In genomic region chr17:15380641-15381051, GRCm38 (mm10) we compare ENCODE assay signal across 8 mouse cellular contexts. TPM values are rescaled to one million over a fixed set of nuclear protein-coding genes. Genes with fewer than 3 reads are reported as not detected.
A peak's percentile ranks its signal among the peaks of the same experiment; 100 is the strongest.
DNase-seq lines count a peak whose midpoint lies in the region; ATAC-seq lines count a peak whose summit lies in the region.

No protein-coding gene starts in this region.

- ATAC-seq in heart, embryonic 13.5 days (ENCODE audit: extremely low read depth, insufficient number of reproducible peaks, low FRiP score, low TSS enrichment), result no peak
- 0 out of 2 replicates have a peak, but pooled peaks have one; percentile 11 for ATAC-seq in kidney, embryonic 15.5 days (replicated peaks; ENCODE audit: low FRiP score)
- peak; percentile 60; the same call in 1 of the 2 replicates for ATAC-seq in lung, embryonic 16.5 days (ENCODE audit: low read depth)

- 0 out of 2 replicates have a peak, but pooled peaks cover 3% of the 10 kb centered on the region for H3K9me3 ChIP-seq in heart, embryonic 13.5 days
- H3K9me3 ChIP-seq in kidney, embryonic 15.5 days (replicated peaks), result no peaks in the 10 kb centered on the region
- H3K9me3 ChIP-seq in lung, embryonic 16.5 days (ENCODE audit: control insufficient read depth, low read length), result no peaks in the 10 kb centered on the region

- H3K36me3 ChIP-seq in heart, embryonic 13.5 days, result no peaks in the 10 kb centered on the region
- H3K36me3 ChIP-seq in kidney, embryonic 15.5 days, result no peaks in the 10 kb centered on the region
- H3K36me3 ChIP-seq in lung, embryonic 16.5 days (ENCODE audit: control insufficient read depth, insufficient read depth, low read length), result no peaks in the 10 kb centered on the region

- DNase-seq in lung, adult 18-20 months, result peak; percentile 59 to 73
- no peak for DNase-seq in lung, postnatal 25 days (ENCODE audit: low spot score)
- DNase-seq in brain, adult 2 months (ENCODE audit: low read depth, low spot score), result peak; percentile 72
- DNase-seq in retina, embryonic 14.5 days (ENCODE audit: low spot score), result peak; percentile 74
- DNase-seq in cerebellum, postnatal 36 days, result no peak

- peaks cover 92% of the 10 kb centered on the region for H3K27me3 ChIP-seq in heart, embryonic 13.5 days (replicated peaks)
- H3K27me3 ChIP-seq in kidney, embryonic 15.5 days, result peaks cover 67% of the 10 kb centered on the region
- H3K27me3 ChIP-seq in lung, embryonic 16.5 days (ENCODE audit: control insufficient read depth, insufficient read depth, low read depth, low read length), result peaks cover 54% of the 10 kb centered on the region

- H3K27ac ChIP-seq in heart, embryonic 13.5 days (replicated peaks), result no peak overlapping the region
- peak overlapping the region; percentile 66 for H3K27ac ChIP-seq in kidney, embryonic 15.5 days
- no peak overlapping the region for H3K27ac ChIP-seq in lung, embryonic 16.5 days (ENCODE audit: low read length)

- WGBS in heart, embryonic 13.5 days, result under 1% methylated on average over 27 of the region's 27 CpGs
- under 1% methylated on average over 27 of the region's 27 CpGs for WGBS in kidney, embryonic 15.5 days
- under 1% methylated on average over 27 of the region's 27 CpGs for WGBS in lung, embryonic 16.5 days

- peaks cover 30% of the 10 kb centered on the region for H3K4me1 ChIP-seq in heart, embryonic 13.5 days
- peaks cover 55% of the 10 kb centered on the region for H3K4me1 ChIP-seq in kidney, embryonic 15.5 days
- peaks cover 11% of the 10 kb centered on the region for H3K4me1 ChIP-seq in lung, embryonic 16.5 days (replicated peaks; ENCODE audit: control insufficient read depth, insufficient read depth, low read length)

- peak overlapping the region; percentile 94 for H3K4me2 ChIP-seq in heart, embryonic 13.5 days
- peak overlapping the region; percentile 94 for H3K4me2 ChIP-seq in kidney, embryonic 15.5 days
- H3K4me2 ChIP-seq in lung, embryonic 16.5 days (ENCODE audit: low read depth, low read length), result peak overlapping the region; percentile 80

- H3K4me3 ChIP-seq in heart, embryonic 13.5 days, result peak overlapping the region; percentile 57
- peak overlapping the region; percentile 50 for H3K4me3 ChIP-seq in kidney, embryonic 15.5 days (replicated peaks)
- H3K4me3 ChIP-seq in lung, embryonic 16.5 days (ENCODE audit: low read length), result peak overlapping the region; percentile 50

- peak overlapping the region; percentile 76 for H3K9ac ChIP-seq in heart, embryonic 13.5 days
- peak overlapping the region; percentile 41 for H3K9ac ChIP-seq in kidney, embryonic 15.5 days
- peak overlapping the region; percentile 59 for H3K9ac ChIP-seq in lung, embryonic 16.5 days (ENCODE audit: low read length)

RNA-seq across cellular contexts. Expression of gene Dll1, which starts 4.0 kb away (rescaled TPM):
- polyA plus RNA-seq in heart, embryonic 13.5 days (2015; fragmentation: Nextera tagmentation; extraction: Ambion mirVana), result 6.6 and 7.8 TPM in 2 replicates
- polyA plus RNA-seq in kidney, embryonic 15.5 days (2015; fragmentation: Nextera tagmentation; extraction: Ambion mirVana), result 30.9 and 32.0 TPM in 2 replicates
- 4.4 and 7.1 TPM in 2 replicates for polyA plus RNA-seq in lung, embryonic 16.5 days (2015; fragmentation: Nextera tagmentation; extraction: Ambion mirVana)

RNA-seq across cellular contexts. Expression of gene Fam120b, which starts 15.4 kb away (rescaled TPM):
- polyA plus RNA-seq in heart, embryonic 13.5 days (2015; fragmentation: Nextera tagmentation; extraction: Ambion mirVana), result 13.9 and 15.2 TPM in 2 replicates
- 28.1 and 28.7 TPM in 2 replicates for polyA plus RNA-seq in kidney, embryonic 15.5 days (2015; fragmentation: Nextera tagmentation; extraction: Ambion mirVana)
- 26.1 and 27.4 TPM in 2 replicates for polyA plus RNA-seq in lung, embryonic 16.5 days (2015; fragmentation: Nextera tagmentation; extraction: Ambion mirVana)

Comparison
In these comparisons a context has a peak if more than half of its experiments do, and no peak if none do; other contexts are left out.
1. DNase-seq: peak in lung, adult 18-20 months (2 of 2), brain, adult 2 months (single experiment) and retina, embryonic 14.5 days (single experiment); none in lung, postnatal 25 days (single experiment) and cerebellum, postnatal 36 days (0 of 2).
2. Peak in every context shown above with its lines, with median percentiles within 50 percentile points of each other: H3K4me2 ChIP-seq, H3K4me3 ChIP-seq and H3K9ac ChIP-seq.